Mouse (Mus musculus): ENCODE results near the gene Cryab.

- TF ChIP-seq ZNF384 (IDR thresholded peaks at IDR 0.05; ENCODE audit: low read depth, low read length) (no peak), CHD2 (IDR thresholded peaks at IDR 0.05; ENCODE audit: low read depth, low read length) (no peak), ZC3H11A (IDR thresholded peaks at IDR 0.05; ENCODE audit: borderline replicate concordance, low read depth, low read length) (no peak)
Measured at GRCm38 (mm10) chr9:50732560-50732959, 18.6 kb upstream of the Cryab start.
